In genomic region chr13:5412052-5412451, GRCm38 (mm10) we compare ENCODE assay signal across 14 mouse cellular contexts.
"Had no signal": no experiment of that assay in that cellular context is flagged by ENCODE, and none has a peak within 500 bp of the region (broad histone marks: within the 10 kb centered on the region; RNA-seq: fewer than 3 reads in every experiment).

No protein-coding gene starts in this region.

- H3K27me3 ChIP-seq: liver, embryonic 13.5 days; lung, embryonic 15.5 days; midbrain, embryonic 13.5 days; neural tube, embryonic 12.5 days had no signal

- H3K27ac ChIP-seq: liver, embryonic 13.5 days; lung, embryonic 15.5 days; midbrain, embryonic 13.5 days; neural tube, embryonic 12.5 days had no signal

- ATAC-seq: intestine, embryonic 16.5 days; liver, postnatal 0 days; midbrain, embryonic 13.5 days had no signal

- H3K4me2 ChIP-seq: liver, embryonic 13.5 days; lung, embryonic 15.5 days; midbrain, embryonic 13.5 days; neural tube, embryonic 12.5 days had no signal

- H3K4me1 ChIP-seq: liver, embryonic 13.5 days; lung, embryonic 15.5 days; midbrain, embryonic 13.5 days; neural tube, embryonic 12.5 days had no signal

- H3K9ac ChIP-seq: liver, embryonic 13.5 days; liver, postnatal 0 days; lung, embryonic 15.5 days; midbrain, embryonic 13.5 days; neural tube, embryonic 12.5 days had no signal

- H3K9me3 ChIP-seq: liver, embryonic 13.5 days; lung, embryonic 15.5 days; midbrain, embryonic 13.5 days; neural tube, embryonic 12.5 days had no signal

- H3K36me3 ChIP-seq: liver, embryonic 13.5 days; lung, embryonic 15.5 days; midbrain, embryonic 13.5 days; neural tube, embryonic 12.5 days had no signal

- H3K4me3 ChIP-seq: liver, embryonic 13.5 days; lung, embryonic 15.5 days; midbrain, embryonic 13.5 days; neural tube, embryonic 12.5 days had no signal

- DNase-seq: kidney, adult 2 months; kidney, postnatal 36 days; layer of hippocampus, adult 9-11 months; left cerebral cortex, postnatal 4 days; liver; liver, embryonic 13.5 days; liver, postnatal 0 days; spleen, adult 18-20 months; thymus, adult 18-20 months; thymus, postnatal 14 days had no signal
